Mouse (Mus musculus): ENCODE results near the gene Slc12a5.

Slc12a5 gene

GRCm38 (mm10) chr2:165003108-165003507 is 42.5 kb downstream of the Slc12a5 start:
- in situ Hi-C loops (cut with MboI; ENCODE audit: low pct_unique_long_range_greater_than_20kb in 1 of 2, low sequenced_read_pairs in 2 of 2, unreplicated experiment in 1 of 2) = no loop called here

- in situ Hi-C loops (cut with MboI; ENCODE audit: low pct_unique_long_range_greater_than_20kb in 1 of 2, low sequenced_read_pairs in 2 of 2, unreplicated experiment in 1 of 2) = no loop called here
These were observed 43.6 kb downstream of the Slc12a5 start for GRCm38 (mm10) chr2:165004237-165004636.

GRCm38 (mm10) chr2:165006813-165007212 is 46.2 kb downstream of the Slc12a5 start:
- in situ Hi-C loops (cut with MboI; ENCODE audit: low pct_unique_long_range_greater_than_20kb in 1 of 2, low sequenced_read_pairs in 2 of 2, unreplicated experiment in 1 of 2) = no loop called here

GRCm38 (mm10) chr2:165007986-165008385 is 47.4 kb downstream of the Slc12a5 start:
- in situ Hi-C loops (cut with MboI; ENCODE audit: low pct_unique_long_range_greater_than_20kb in 1 of 2, low sequenced_read_pairs in 2 of 2, unreplicated experiment in 1 of 2) = no loop called here

- in situ Hi-C loops (cut with MboI; ENCODE audit: low pct_unique_long_range_greater_than_20kb in 1 of 2, low sequenced_read_pairs in 2 of 2, unreplicated experiment in 1 of 2) = no loop called here
These were observed 48.6 kb downstream of the Slc12a5 start for GRCm38 (mm10) chr2:165009161-165009560.

- in situ Hi-C loops (cut with MboI; ENCODE audit: low pct_unique_long_range_greater_than_20kb in 1 of 2, low sequenced_read_pairs in 2 of 2, unreplicated experiment in 1 of 2) = no loop called here
These were observed 49.0 kb downstream of the Slc12a5 start for GRCm38 (mm10) chr2:165009581-165009980.

- in situ Hi-C loops (cut with MboI; ENCODE audit: low pct_unique_long_range_greater_than_20kb in 1 of 2, low sequenced_read_pairs in 2 of 2, unreplicated experiment in 1 of 2) = no loop called here
These were observed 49.7 kb downstream of the Slc12a5 start for GRCm38 (mm10) chr2:165010351-165010750.

- in situ Hi-C loops (cut with MboI; ENCODE audit: low pct_unique_long_range_greater_than_20kb in 1 of 2, low sequenced_read_pairs in 2 of 2, unreplicated experiment in 1 of 2) = no loop called here
These were observed 54.3 kb downstream of the Slc12a5 start for GRCm38 (mm10) chr2:165014935-165015334.

- in situ Hi-C loops (cut with MboI; ENCODE audit: low pct_unique_long_range_greater_than_20kb in 1 of 2, low sequenced_read_pairs in 2 of 2, unreplicated experiment in 1 of 2) = no loop called here
These were observed 59.9 kb downstream of the Slc12a5 start for GRCm38 (mm10) chr2:165020490-165020889.

- in situ Hi-C loops (cut with MboI; ENCODE audit: low pct_unique_long_range_greater_than_20kb in 1 of 2, low sequenced_read_pairs in 2 of 2, unreplicated experiment in 1 of 2) = no loop called here
These were observed 66.6 kb downstream of the Slc12a5 start for GRCm38 (mm10) chr2:165027163-165027562.

GRCm38 (mm10) chr2:165032533-165032932 is 71.9 kb downstream of the Slc12a5 start:
- in situ Hi-C loops (cut with MboI; ENCODE audit: low pct_unique_long_range_greater_than_20kb in 1 of 2, low sequenced_read_pairs in 2 of 2, unreplicated experiment in 1 of 2) = no loop called here

- in situ Hi-C loops (cut with MboI; ENCODE audit: low pct_unique_long_range_greater_than_20kb in 1 of 2, low sequenced_read_pairs in 2 of 2, unreplicated experiment in 1 of 2) = no loop called here
These were observed 72.7 kb downstream of the Slc12a5 start for GRCm38 (mm10) chr2:165033306-165033705.

- in situ Hi-C loops (cut with MboI; ENCODE audit: low pct_unique_long_range_greater_than_20kb in 1 of 2, low sequenced_read_pairs in 2 of 2, unreplicated experiment in 1 of 2) = no loop called here
These were observed 73.8 kb downstream of the Slc12a5 start, which contains the start of gene Ncoa5 for GRCm38 (mm10) chr2:165034131-165035057. Ncoa5 (minus strand) TSS chr2:165034867.

GRCm38 (mm10) chr2:165035058-165035431 is 74.4 kb downstream of the Slc12a5 start:
- in situ Hi-C loops (cut with MboI; ENCODE audit: low pct_unique_long_range_greater_than_20kb in 1 of 2, low sequenced_read_pairs in 2 of 2, unreplicated experiment in 1 of 2) = no loop called here

- in situ Hi-C loops (cut with MboI; ENCODE audit: low pct_unique_long_range_greater_than_20kb in 1 of 2, low sequenced_read_pairs in 2 of 2, unreplicated experiment in 1 of 2) = no loop called here
These were observed 76.8 kb downstream of the Slc12a5 start for GRCm38 (mm10) chr2:165037415-165037814.

- in situ Hi-C loops (cut with MboI; ENCODE audit: low pct_unique_long_range_greater_than_20kb in 1 of 2, low sequenced_read_pairs in 2 of 2, unreplicated experiment in 1 of 2) = no loop called here
These were observed 81.5 kb downstream of the Slc12a5 start for GRCm38 (mm10) chr2:165042126-165042525.

GRCm38 (mm10) chr2:165043090-165043636 is 82.6 kb downstream of the Slc12a5 start:
- in situ Hi-C loops (cut with MboI; ENCODE audit: low pct_unique_long_range_greater_than_20kb in 1 of 2, low sequenced_read_pairs in 2 of 2, unreplicated experiment in 1 of 2) = no loop called here

GRCm38 (mm10) chr2:165043729-165044128 is 83.1 kb downstream of the Slc12a5 start:
- in situ Hi-C loops (cut with MboI; ENCODE audit: low pct_unique_long_range_greater_than_20kb in 1 of 2, low sequenced_read_pairs in 2 of 2, unreplicated experiment in 1 of 2) = no loop called here

GRCm38 (mm10) chr2:165049044-165049443 is 88.4 kb downstream of the Slc12a5 start:
- in situ Hi-C loops (cut with MboI; ENCODE audit: low pct_unique_long_range_greater_than_20kb in 1 of 2, low sequenced_read_pairs in 2 of 2, unreplicated experiment in 1 of 2) = no loop called here
